Mouse (Mus musculus) heart, embryonic 16.5 days (tissue): Measurements from ENCODE around the gene Efna1. TPM values are rescaled to one million over a fixed set of nuclear protein-coding genes. Genes with fewer than 3 reads are reported as not detected.

Experiments
- ATAC-seq: fragments of 200-750 bp; cut with Nextera tagmentation; replicated peaks from 2 replicates; pipeline ENCODE4 v1.8.0; 2017; ENCODE audit warnings: moderate number of reproducible peaks; ENCODE audit not compliant: insufficient read depth, low FRiP score; ENCODE audit errors: extremely low read depth
- H3K27ac ChIP-seq: fragments of 300-500 bp; sonication (generic); 2 replicates; pipeline ENCODE4 v1.5.1; 2014; ENCODE audit warnings: mild to moderate bottlenecking, low read length, control low read depth, moderate library complexity
- H3K27me3 ChIP-seq: fragments of 300-500 bp; sonication (generic); 2 replicates; pipeline ENCODE4 v1.6.1; 2014; ENCODE audit warnings: low read length, mixed read lengths; ENCODE audit not compliant: control insufficient read depth, insufficient read depth
- H3K36me3 ChIP-seq: fragments of 300-500 bp; sonication (generic); 2 replicates; pipeline ENCODE4 v1.6.1; 2014; ENCODE audit not compliant: control insufficient read depth, insufficient read depth
- H3K4me1 ChIP-seq: fragments of 300-500 bp; sonication (generic); 2 replicates; pipeline ENCODE4 v1.6.1; 2014; ENCODE audit warnings: low read length, mixed read lengths; ENCODE audit not compliant: control insufficient read depth, insufficient read depth
- H3K4me2 ChIP-seq: fragments of 300-500 bp; sonication (generic); 2 replicates; pipeline ENCODE4 v1.6.1; 2014; ENCODE audit warnings: low read depth, mild to moderate bottlenecking, control low read depth, low read length
- H3K4me3 ChIP-seq: fragments of 300-500 bp; sonication (generic); 2 replicates; pipeline ENCODE4 v1.5.1; 2014; ENCODE audit warnings: mild to moderate bottlenecking, control low read depth, low read length
- H3K9ac ChIP-seq: fragments of 300-500 bp; sonication (generic); 2 replicates; pipeline ENCODE4 v1.6.1; 2014; ENCODE audit warnings: low read length, control low read depth
- H3K9me3 ChIP-seq: fragments of 300-500 bp; sonication (generic); replicated peaks from 2 replicates; pipeline ENCODE4 v1.6.1; 2016; ENCODE audit warnings: low read length; ENCODE audit not compliant: control insufficient read depth
- WGBS: fragments of 180-500 bp; shearing (Covaris S2); extraction: QIAGEN DNeasy Blood & Tissue Kit; methylation state at CpG from one replicate; pipeline ENCODE4 v1.1.7; 2014; 5-methylcytosine and 5-hydroxymethylcytosine counted together
- microRNA counts: library from miRNA; unstranded; fragments of <30 nt; microRNA quantifications from one replicate; lab custom pipeline; 2016
- microRNA-seq: library from miRNA; unstranded; fragments of <30 nt; microRNA quantifications from one replicate; pipeline ENCODE4, GENCODE M21; 2017
- polyA plus RNA-seq: library from polyadenylated mRNA; unstranded; fragments of >200 nt; fragmentation: Nextera tagmentation; extraction: Ambion mirVana; gene quantifications from 2 replicates; pipeline ENCODE4 v1.2.1, GENCODE M21; 2015

Efna1 gene
- polyA plus RNA-seq, 1 experiment from 2014 or later = 34.4 TPM

GRCm38 (mm10) chr3:89226361-89226760 lies 54.6 kb downstream of the Efna1 start:
- H3K9me3 ChIP-seq = no peaks in the 10 kb centered on the region
- H3K4me1 ChIP-seq = peaks cover 12% of the 10 kb centered on the region
- WGBS = 59% methylated on average over 11 of the region's 11 CpGs
- no peak for ATAC-seq
- peaks cover 16% of the 10 kb centered on the region; the same call in 1 of the 2 replicates for H3K27me3 ChIP-seq
- peak overlapping the region; percentile 76; the same call in 1 of the 2 replicates for H3K4me2 ChIP-seq
- no peaks in the 10 kb centered on the region for H3K36me3 ChIP-seq
- H3K9ac ChIP-seq = no peak overlapping the region; the same call in 1 of the 2 replicates
- no peak overlapping the region for H3K27ac ChIP-seq
- H3K4me3 ChIP-seq = no peak overlapping the region; the same call in 1 of the 2 replicates

GRCm38 (mm10) chr3:89225918-89226317 lies 55.0 kb downstream of the Efna1 start:
- ATAC-seq = no peak
- no peak overlapping the region for H3K27ac ChIP-seq
- H3K4me2 ChIP-seq = no peak overlapping the region
- no peaks in the 10 kb centered on the region for H3K9me3 ChIP-seq
- no peak overlapping the region for H3K4me3 ChIP-seq
- H3K4me1 ChIP-seq = peaks cover 12% of the 10 kb centered on the region
- peaks cover 16% of the 10 kb centered on the region; the same call in 1 of the 2 replicates for H3K27me3 ChIP-seq
- H3K9ac ChIP-seq = no peak overlapping the region
- WGBS = 61% methylated on average over 4 of the region's 4 CpGs
- no peaks in the 10 kb centered on the region for H3K36me3 ChIP-seq

- no peak for ATAC-seq
- Histone ChIP-seq H3K9ac (no peak overlapping the region), H3K4me2 (no peak overlapping the region), H3K4me1 (peaks cover 12% of the 10 kb centered on the region), H3K4me3 (no peak overlapping the region), H3K27me3 (peaks cover 16% of the 10 kb centered on the region; the same call in 1 of the 2 replicates), H3K27ac (no peak overlapping the region), H3K9me3 (no peaks in the 10 kb centered on the region), H3K36me3 (no peaks in the 10 kb centered on the region)
- WGBS = 62% methylated on average over 12 of the region's 12 CpGs
These were observed 55.6 kb downstream of the Efna1 start for GRCm38 (mm10) chr3:89225321-89225815.

- WGBS = 77% methylated on average over 11 of the region's 11 CpGs
- ATAC-seq = no peak
- H3K27ac ChIP-seq = no peak overlapping the region
- H3K9me3 ChIP-seq = no peaks in the 10 kb centered on the region
- no peak overlapping the region for H3K9ac ChIP-seq
- no peak overlapping the region for H3K4me2 ChIP-seq
- peaks cover 16% of the 10 kb centered on the region; the same call in 1 of the 2 replicates for H3K27me3 ChIP-seq
- H3K4me3 ChIP-seq = no peak overlapping the region
- peaks cover 12% of the 10 kb centered on the region for H3K4me1 ChIP-seq
- no peaks in the 10 kb centered on the region for H3K36me3 ChIP-seq
These were observed 56.1 kb downstream of the Efna1 start for GRCm38 (mm10) chr3:89224796-89225195.

MicroRNAs encoded within 50 kb of the gene (microRNA counts, 519-probe panel; counts per million panel counts)
- 1,193 counts per million, percentile 6 among the panel's probes with 10 or more counts for microRNA mmu-miR-92b (lab: Ali Mortazavi, UCI)

Small RNA genes within 50 kb of the gene (microRNA-seq; reads per million reads assigned to microRNA genes)
- gene Mir92b = 327 reads per million, percentile 68 among the genes with 10 or more reads in this experiment

Other genes starting within 250 kb of the Efna1 start
- 8.1 and 10.2 TPM in 2 replicates for gene Rusc1, start 187.8 kb downstream of the Efna1 start, polyA plus RNA-seq
- gene Gm43738, start 180.0 kb downstream of the Efna1 start, polyA plus RNA-seq = not detected in 2 replicates
- 103 and 116 TPM in 2 replicates for gene Fdps, start 179.2 kb downstream of the Efna1 start, polyA plus RNA-seq
- gene Pklr, start 145.0 kb downstream of the Efna1 start, polyA plus RNA-seq = 0.20 and 0.64 TPM in 2 replicates
- 0.70 and 0.76 TPM in 2 replicates for gene Hcn3, start 120.9 kb downstream of the Efna1 start, polyA plus RNA-seq
- 15.9 and 17.9 TPM in 2 replicates for gene Clk2, start 116.3 kb downstream of the Efna1 start, polyA plus RNA-seq
- gene Scamp3, start 103.7 kb downstream of the Efna1 start, polyA plus RNA-seq = 89.5 and 93.9 TPM in 2 replicates
- gene Fam189b, start 98.0 kb downstream of the Efna1 start, polyA plus RNA-seq = 17.7 TPM in 2 replicates
- gene Gba, start 78.2 kb downstream of the Efna1 start, polyA plus RNA-seq = 33.2 and 33.3 TPM in 2 replicates
- gene Thbs3, start 66.0 kb downstream of the Efna1 start, polyA plus RNA-seq = 24.0 TPM in 2 replicates
- gene Mtx1, start 54.1 kb downstream of the Efna1 start, polyA plus RNA-seq = 120 and 127 TPM in 2 replicates
- gene Muc1, start 52.1 kb downstream of the Efna1 start, polyA plus RNA-seq = 3.3 and 11.3 TPM in 2 replicates
- 202 and 234 TPM in 2 replicates for gene Krtcap2, start 35.2 kb downstream of the Efna1 start, polyA plus RNA-seq
- gene Trim46, start 34.8 kb downstream of the Efna1 start, polyA plus RNA-seq = 1.1 and 1.3 TPM in 2 replicates
- 65.3 and 79.6 TPM in 2 replicates for gene Dpm3, start 21.8 kb downstream of the Efna1 start, polyA plus RNA-seq
- 44.8 and 51.1 TPM in 2 replicates for gene Slc50a1, start 10.6 kb downstream of the Efna1 start, polyA plus RNA-seq
- gene Efna3, start 41.8 kb upstream of the Efna1 start, polyA plus RNA-seq = 0.89 and 1.1 TPM in 2 replicates
- gene Efna4, start 56.9 kb upstream of the Efna1 start, polyA plus RNA-seq = 5.2 and 7.3 TPM in 2 replicates
- gene Adam15, start 68.9 kb upstream of the Efna1 start, polyA plus RNA-seq = 61.5 and 73.6 TPM in 2 replicates
- not detected in 2 replicates for gene Dcst2, start 80.8 kb upstream of the Efna1 start, polyA plus RNA-seq
- 0.06 and 0.21 TPM in 2 replicates for gene Dcst1, start 84.1 kb upstream of the Efna1 start, polyA plus RNA-seq
- 1.7 and 2.6 TPM in 2 replicates for gene Zbtb7b, start 113.6 kb upstream of the Efna1 start, polyA plus RNA-seq
- gene Lenep, start 121.7 kb upstream of the Efna1 start, polyA plus RNA-seq = 1.7 TPM in 1 of 2 replicates, not detected in the other
- gene Flad1, start 130.7 kb upstream of the Efna1 start, polyA plus RNA-seq = 38.8 and 41.0 TPM in 2 replicates
- gene Cks1b, start 137.2 kb upstream of the Efna1 start, polyA plus RNA-seq = 288 and 304 TPM in 2 replicates
- gene Shc1, start 137.3 kb upstream of the Efna1 start, polyA plus RNA-seq = 67.7 and 72.3 TPM in 2 replicates
- gene Pygo2, start 149.1 kb upstream of the Efna1 start, polyA plus RNA-seq = 21.8 and 24.0 TPM in 2 replicates
- 67.5 and 74.8 TPM in 2 replicates for gene Pbxip1, start 155.6 kb upstream of the Efna1 start, polyA plus RNA-seq
- 51.5 and 59.3 TPM in 2 replicates for gene Pmvk, start 173.4 kb upstream of the Efna1 start, polyA plus RNA-seq
- gene Kcnn3, start 239.0 kb upstream of the Efna1 start, polyA plus RNA-seq = 3.5 and 4.0 TPM in 2 replicates